ENCODE assay signal across 8 mouse cellular contexts in genomic region chr13:37482589-37482988, GRCm38 (mm10).
DNase-seq lines count a peak whose midpoint lies in the region; ATAC-seq and TF ChIP-seq lines count a peak whose summit lies in the region.

No protein-coding gene starts in this region.

- 19% methylated on average over 10 of the region's 10 CpGs for WGBS in hindbrain, embryonic 16.5 days
- 16% methylated on average over 10 of the region's 10 CpGs for WGBS in limb, embryonic 12.5 days
- 18% methylated on average over 10 of the region's 10 CpGs for WGBS in midbrain, embryonic 12.5 days

- 0 out of 2 replicates have a peak overlapping the region, but pooled peaks have one; percentile 41 for H3K9ac ChIP-seq in hindbrain, embryonic 16.5 days (ENCODE audit: low read depth, low read length)
- H3K9ac ChIP-seq in limb, embryonic 12.5 days (replicated peaks), result 0 out of 2 replicates have a peak overlapping the region, but pooled peaks have one; percentile 44
- H3K9ac ChIP-seq in midbrain, embryonic 12.5 days (replicated peaks), result peak overlapping the region; percentile 39; the same call in 1 of the 2 replicates

- peak overlapping the region; percentile 68 for H3K4me3 ChIP-seq in gastrocnemius, adult 2 months
- H3K4me3 ChIP-seq in hindbrain, embryonic 16.5 days (ENCODE audit: low read length), result no peak overlapping the region
- H3K4me3 ChIP-seq in limb, embryonic 12.5 days (replicated peaks), result 0 out of 2 replicates have a peak overlapping the region, but pooled peaks have one; percentile 10
- no peak overlapping the region for H3K4me3 ChIP-seq in midbrain, embryonic 12.5 days

- H3K27me3 ChIP-seq in hindbrain, embryonic 16.5 days (replicated peaks; ENCODE audit: control insufficient read depth, insufficient read depth, low read length), result no peaks in the 10 kb centered on the region
- H3K27me3 ChIP-seq in limb, embryonic 12.5 days, result no peaks in the 10 kb centered on the region
- peaks cover 55% of the 10 kb centered on the region for H3K27me3 ChIP-seq in midbrain, embryonic 12.5 days

- DNase-seq in cerebellum, adult 8-10 months, result no peak
- DNase-seq in cerebellum, adult 9-10 months, result peak; percentile 18
- DNase-seq in gastrocnemius, adult 2 months, result peak; percentile 75
- DNase-seq in telencephalon, adult 2 months (ENCODE audit: low read depth, low spot score), result peak; percentile 22

- H3K4me2 ChIP-seq in hindbrain, embryonic 16.5 days (ENCODE audit: low read length), result peak overlapping the region; percentile 48
- H3K4me2 ChIP-seq in limb, embryonic 12.5 days, result peak overlapping the region; percentile 50; the same call in 1 of the 2 replicates
- peak overlapping the region; percentile 44 for H3K4me2 ChIP-seq in midbrain, embryonic 12.5 days (replicated peaks)

- peaks cover 17% of the 10 kb centered on the region for H3K4me1 ChIP-seq in hindbrain, embryonic 16.5 days (ENCODE audit: control insufficient read depth, insufficient read depth, low read depth, low read length)
- peaks cover 32% of the 10 kb centered on the region for H3K4me1 ChIP-seq in limb, embryonic 12.5 days (replicated peaks)
- peaks cover 20% of the 10 kb centered on the region for H3K4me1 ChIP-seq in midbrain, embryonic 12.5 days

- TF ChIP-seq CTCF in gastrocnemius, adult 2 months (IDR thresholded peaks at IDR 0.05), result peak; percentile 59

- no peaks in the 10 kb centered on the region for H3K36me3 ChIP-seq in hindbrain, embryonic 16.5 days (ENCODE audit: control insufficient read depth, insufficient read depth, low read length)
- no peaks in the 10 kb centered on the region for H3K36me3 ChIP-seq in limb, embryonic 12.5 days
- H3K36me3 ChIP-seq in midbrain, embryonic 12.5 days, result no peaks in the 10 kb centered on the region

- intact Hi-C loops in gastrocnemius, adult 2 months (cut with DNase I), result loop anchor here (2.0 kb wide), 1 partner anchor 26 kb away; no protein-coding TSS in a partner anchor

- peak overlapping the region; percentile 93 for H3K27ac ChIP-seq in gastrocnemius, adult 2 months
- peak overlapping the region; percentile 71 for H3K27ac ChIP-seq in hindbrain, embryonic 16.5 days (ENCODE audit: low read depth, low read length)
- peak overlapping the region; percentile 85 for H3K27ac ChIP-seq in limb, embryonic 12.5 days
- H3K27ac ChIP-seq in midbrain, embryonic 12.5 days (replicated peaks), result no peak overlapping the region; the same call in 1 of the 2 replicates

- no peaks in the 10 kb centered on the region for H3K9me3 ChIP-seq in hindbrain, embryonic 16.5 days (ENCODE audit: control insufficient read depth, low read length)
- H3K9me3 ChIP-seq in limb, embryonic 12.5 days, result no peaks in the 10 kb centered on the region
- no peaks in the 10 kb centered on the region for H3K9me3 ChIP-seq in midbrain, embryonic 12.5 days

- 0 out of 2 replicates have a peak, but pooled peaks have one; percentile 39 for ATAC-seq in cerebellum, adult (ENCODE audit: insufficient number of reproducible peaks, low FRiP score, low TSS enrichment)
- peak; percentile 80 for ATAC-seq in hindbrain, embryonic 16.5 days
- ATAC-seq in limb, embryonic 12.5 days (ENCODE audit: insufficient number of reproducible peaks, insufficient read depth, low FRiP score, low TSS enrichment, low read depth), result peak; percentile 62; the same call in 1 of the 2 replicates
- peak; percentile 51 for ATAC-seq in midbrain, embryonic 12.5 days (ENCODE audit: low FRiP score, low read depth)

Comparison
In these comparisons a context has a peak if more than half of its experiments do, and no peak if none do; other contexts are left out.
1. H3K4me3 ChIP-seq: peak in gastrocnemius, adult 2 months (single experiment) and limb, embryonic 12.5 days (single experiment); none in hindbrain, embryonic 16.5 days (single experiment) and midbrain, embryonic 12.5 days (single experiment).
2. Peak in every context shown above with its lines, with median percentiles within 50 percentile points of each other: ATAC-seq, H3K4me2 ChIP-seq and H3K9ac ChIP-seq.